Mouse (Mus musculus): ENCODE results near the gene 1700003H04Rik. TPM values are rescaled to one million over a fixed set of nuclear protein-coding genes. Genes with fewer than 3 reads are reported as not detected.

Gene 1700003H04Rik
- total RNA-seq (2021): not detected
- long read RNA-seq, experiment 1: 0 reads
- long read RNA-seq, experiment 2: 0 reads

- no peak for DNase-seq
Observed at GRCm38 (mm10) chr3:124581001-124581400, at the start of gene 1700003H04Rik. Gene 1700003H04Rik (minus strand): TSS chr3:124581101.

DNA sequence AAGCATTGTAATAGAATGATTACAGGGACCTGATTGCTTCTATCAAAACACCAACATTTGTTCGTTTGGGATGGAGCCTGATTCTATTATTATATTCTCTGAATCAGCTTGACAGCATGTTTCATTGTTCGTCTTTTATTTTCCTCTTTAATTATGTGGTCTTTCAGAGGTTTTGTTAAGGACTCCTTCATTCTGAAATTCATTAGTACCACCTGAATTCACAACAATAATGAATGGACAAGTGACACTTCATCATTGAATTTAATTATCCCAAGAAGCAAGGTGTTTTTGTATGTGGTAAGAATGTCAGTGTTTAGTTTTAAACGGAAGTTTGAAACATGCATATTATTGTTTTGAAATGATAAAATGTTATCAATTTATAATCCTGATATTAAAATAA lies 42.1 kb upstream of the 1700003H04Rik start:
- no peak for DNase-seq

- DNase-seq: no peak
Observed at GRCm38 (mm10) chr3:124613287-124613686, 32.4 kb upstream of the 1700003H04Rik start.

DNA sequence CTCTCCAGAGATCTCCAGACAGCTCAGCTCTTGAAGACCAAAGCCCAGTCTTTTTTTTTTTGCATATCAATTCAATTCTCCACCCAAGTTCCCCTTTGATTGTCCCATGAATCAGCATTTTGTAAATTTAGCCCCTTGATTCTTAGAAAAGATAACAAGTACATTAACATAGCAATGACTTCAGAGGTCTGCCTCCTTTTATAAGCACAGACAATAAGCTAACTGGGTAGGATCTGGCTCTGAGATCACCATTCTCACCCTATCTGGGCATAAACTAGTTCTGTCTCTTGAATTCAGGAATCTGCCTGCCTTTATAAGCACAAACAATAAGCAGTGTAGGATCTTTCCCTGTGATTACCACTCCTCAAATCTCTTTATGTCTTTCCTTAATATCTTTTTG lies 29.1 kb upstream of the 1700003H04Rik start:
- DNase-seq: no peak

DNA sequence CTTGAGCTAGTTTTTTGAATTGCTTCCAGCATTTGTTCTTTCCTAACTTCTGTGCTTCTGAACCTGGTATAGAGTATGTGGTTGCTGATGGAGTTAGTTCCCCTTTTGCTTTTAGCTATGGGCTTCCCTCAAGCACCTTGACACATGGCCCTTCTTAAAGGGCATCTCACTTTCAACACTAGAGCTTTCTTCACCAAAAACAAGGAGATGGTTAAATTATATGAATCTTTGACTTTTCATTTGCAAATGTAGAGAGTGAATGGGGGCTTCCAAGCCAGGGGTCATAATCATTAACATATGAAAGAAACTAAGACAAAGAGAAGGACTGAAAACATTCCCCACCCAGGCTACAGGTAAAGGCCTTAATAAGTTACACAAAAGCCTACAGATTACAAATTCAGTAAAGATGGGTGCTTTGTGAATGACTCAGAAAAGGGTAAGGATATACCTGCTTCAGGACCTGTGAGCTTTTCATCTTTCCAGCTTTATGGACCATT lies 25.2 kb upstream of the 1700003H04Rik start:
- DNase-seq: no peak

DNA sequence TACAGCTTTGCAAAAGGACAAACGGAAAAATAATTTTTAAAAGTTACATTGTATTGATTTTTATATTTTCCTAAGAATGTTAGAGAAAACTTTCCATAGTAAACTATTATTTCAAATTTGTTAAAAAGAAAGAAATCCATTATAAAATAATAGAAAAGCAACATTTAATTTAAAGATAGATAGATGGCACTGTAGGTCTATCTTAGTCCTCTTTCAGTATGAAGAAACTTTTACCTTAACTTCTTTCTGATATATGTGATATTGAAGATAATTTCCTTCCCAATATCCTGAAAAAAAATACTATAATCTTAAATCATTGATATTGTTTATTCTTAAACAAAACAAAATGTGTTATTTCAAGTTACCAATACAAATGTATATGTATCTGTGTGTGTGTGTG lies 24.6 kb upstream of the 1700003H04Rik start:
- DNase-seq: no peak

DNA sequence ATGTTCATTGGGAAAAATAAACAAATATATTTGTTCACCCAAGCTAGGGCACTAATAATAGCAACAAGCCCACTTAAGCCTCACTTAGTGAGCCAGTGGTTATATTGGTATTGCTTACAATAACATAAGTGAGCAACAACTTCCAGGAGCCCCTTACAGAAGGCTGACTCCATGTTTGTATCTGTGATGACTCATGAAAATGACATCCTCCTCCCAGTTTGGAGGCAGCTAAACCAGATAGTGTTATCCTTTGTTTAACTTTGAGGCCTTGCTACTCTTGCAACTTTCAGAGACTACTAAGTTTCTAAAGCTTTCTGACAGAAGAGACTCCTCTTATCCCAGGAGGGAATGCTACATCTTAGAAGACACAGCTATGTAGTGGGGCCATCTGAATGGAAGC lies 16.9 kb upstream of the 1700003H04Rik start:
- DNase-seq: no peak

- DNase-seq: no peak
Observed at GRCm38 (mm10) chr3:124587534-124587933, 6.6 kb upstream of the 1700003H04Rik start.

DNA sequence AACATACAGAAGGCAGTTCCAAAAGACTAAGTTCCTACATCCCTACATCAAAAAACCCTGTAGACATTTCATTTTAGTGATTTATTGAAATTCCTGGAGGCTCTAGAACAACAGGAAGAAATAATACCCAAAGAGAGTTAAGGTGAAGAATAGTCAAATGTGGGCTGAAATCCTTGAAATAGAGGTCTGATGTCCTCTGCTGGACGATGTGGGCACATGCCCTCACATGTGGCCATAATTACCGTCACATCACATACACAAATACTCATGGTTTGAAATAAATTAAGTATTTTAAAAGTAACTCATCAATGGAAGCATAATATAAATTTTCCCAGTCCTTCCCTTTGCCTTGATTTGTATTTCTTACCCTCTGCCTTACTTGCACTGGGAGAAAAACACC lies 4.9 kb upstream of the 1700003H04Rik start:
- DNase-seq: no peak

DNA sequence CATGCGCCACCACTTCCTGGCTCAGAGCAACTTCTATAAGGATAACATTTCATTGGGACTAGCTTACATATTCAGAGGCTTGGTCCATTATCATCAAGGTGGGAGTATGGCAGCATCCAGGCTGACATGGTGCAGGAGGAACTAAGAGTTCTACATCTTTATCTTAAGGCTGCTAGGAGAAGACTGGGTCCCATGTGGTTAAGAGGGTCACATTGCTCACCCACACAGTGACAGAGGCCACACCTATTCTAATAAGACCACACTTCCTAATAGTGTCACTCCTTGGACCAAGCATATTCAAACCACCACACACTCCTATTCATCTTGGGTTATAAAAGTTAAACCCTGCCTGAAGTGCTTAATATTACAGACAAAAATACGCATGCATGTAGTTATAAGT lies 23.6 kb downstream of the 1700003H04Rik start:
- DNase-seq: no peak

DNA sequence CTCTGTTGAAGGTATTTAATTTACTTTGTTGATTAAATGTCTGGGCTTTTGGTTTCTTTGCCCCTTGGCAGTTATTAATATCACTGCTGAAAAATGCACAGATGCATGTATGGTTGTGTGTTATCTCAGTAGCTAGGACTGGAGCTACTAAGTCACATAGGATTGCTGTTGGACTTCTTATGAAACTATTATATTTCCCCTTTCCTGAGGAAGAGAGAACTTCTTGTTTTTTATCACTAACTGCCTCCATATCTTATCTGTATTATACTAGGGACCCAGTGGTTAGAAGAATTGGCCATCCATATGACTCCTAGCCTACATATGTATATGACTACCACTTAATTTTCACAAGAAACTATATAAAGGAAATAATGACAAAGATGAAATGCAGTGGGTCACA lies 24.9 kb downstream of the 1700003H04Rik start:
- no peak for DNase-seq

DNA sequence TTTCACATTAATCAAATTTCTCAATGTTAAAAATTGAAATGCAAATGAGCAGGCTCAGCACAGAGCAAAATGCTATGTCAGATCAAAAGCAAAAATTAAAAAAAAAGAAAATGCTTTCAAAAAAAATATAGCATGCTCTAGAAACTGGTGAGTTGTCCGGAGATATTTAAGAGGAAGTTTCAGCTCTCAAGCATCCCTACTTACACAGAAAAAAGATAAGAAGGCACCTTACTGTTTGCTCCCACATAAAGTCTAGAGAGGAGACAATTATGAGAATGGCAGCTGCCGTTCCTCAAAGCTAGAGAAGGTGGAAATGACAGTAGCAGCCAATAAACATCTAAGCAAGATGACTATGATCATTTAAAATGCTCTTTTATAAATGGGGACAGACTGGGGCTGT lies 25.8 kb downstream of the 1700003H04Rik start:
- DNase-seq: no peak

DNA sequence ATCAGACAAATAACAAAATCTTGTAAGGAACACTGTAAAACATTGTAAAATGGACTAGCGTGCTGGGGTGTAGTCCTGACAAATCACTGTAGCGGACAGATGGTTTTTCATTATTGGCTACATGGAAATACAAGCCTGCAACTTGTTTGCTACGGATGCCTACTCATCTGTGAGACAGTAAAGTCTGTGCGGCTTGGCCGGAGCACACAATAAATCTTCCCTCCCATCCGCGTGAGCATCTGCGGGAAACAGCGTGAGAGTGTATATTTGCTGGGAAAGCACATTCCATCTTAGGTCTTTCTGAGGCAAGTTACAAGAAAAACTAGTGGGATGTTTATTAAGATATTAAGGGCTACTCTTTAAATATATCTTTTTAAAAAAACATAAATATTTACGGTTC lies 32.0 kb downstream of the 1700003H04Rik start:
- DNase-seq: no peak

- no peak for DNase-seq
Observed at GRCm38 (mm10) chr3:124538260-124538659, 42.6 kb downstream of the 1700003H04Rik start.

DNA sequence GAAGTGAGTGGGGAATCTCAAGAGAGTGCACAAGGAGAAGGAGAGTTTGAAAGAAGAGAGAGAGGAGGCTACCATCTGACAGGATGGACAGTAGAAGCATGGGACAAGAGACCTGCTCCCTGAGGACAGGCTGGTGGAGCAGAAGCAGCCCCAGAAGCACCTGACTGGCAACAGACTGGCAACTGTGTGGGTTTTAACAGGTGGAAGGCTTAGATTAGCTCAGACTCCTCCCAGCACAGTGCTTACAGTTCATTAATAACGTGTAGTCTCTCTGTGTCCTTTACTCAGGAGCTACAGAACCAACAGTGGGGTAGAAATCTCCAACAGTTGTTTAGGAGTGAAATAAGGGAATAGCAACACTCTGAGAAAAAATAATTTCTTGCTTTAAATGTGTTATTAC lies 44.3 kb downstream of the 1700003H04Rik start:
- DNase-seq: no peak

GRCm38 (mm10) chr3:124518786-124519185 lies 62.1 kb downstream of the 1700003H04Rik start:
- DNase-seq: no peak

Other genes with a start within 250 kb of the 1700003H04Rik start
- not detected for gene 1700006A11Rik, start 155.1 kb downstream of the 1700003H04Rik start, total RNA-seq (2021)